Mouse (Mus musculus): ENCODE data around the gene Zfp239. TPM values are rescaled to one million over a fixed set of nuclear protein-coding genes. Genes with fewer than 3 reads are reported as not detected.
A peak's percentile ranks its signal among the peaks of the same experiment; 100 is the strongest.

The Zfp239 gene
- polyA plus RNA-seq, 1 experiment = 0.72 TPM

DNA sequence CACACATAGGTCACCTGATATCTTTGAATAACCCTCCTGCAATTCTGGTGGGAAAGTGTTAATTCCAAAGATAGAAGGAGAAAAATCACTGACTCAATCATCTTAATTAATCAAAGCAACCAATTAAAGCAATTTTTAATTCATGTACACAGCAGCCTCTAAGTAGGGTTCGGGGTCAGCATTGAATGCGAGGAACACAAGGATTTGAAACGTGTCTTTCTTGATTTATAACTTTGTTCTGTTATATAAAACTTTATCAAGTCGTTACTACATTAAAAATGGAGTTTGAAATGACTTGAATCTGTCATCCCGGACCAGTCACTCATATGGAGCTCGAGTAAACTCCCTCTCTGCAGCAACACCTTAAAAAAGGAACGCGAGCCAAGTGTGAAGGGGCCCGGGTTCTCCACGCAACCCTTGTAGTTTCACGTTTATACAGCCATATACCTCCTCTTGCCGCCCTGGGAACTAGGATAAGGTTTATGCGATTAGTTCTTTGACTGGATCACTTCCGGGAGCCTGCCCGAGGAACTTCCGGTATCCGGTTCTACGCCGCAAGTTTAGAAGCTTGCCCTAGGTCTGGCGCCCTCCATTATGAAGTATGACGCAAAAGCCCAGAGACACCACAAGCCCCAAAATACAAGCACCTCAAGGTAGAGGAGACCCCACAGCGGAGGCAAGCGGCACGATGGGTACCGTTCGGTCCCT, 17.0 kb downstream of the Zfp239 start:
- DNase-seq (ENCODE audit: low read depth) = peak; percentile 57

DNA sequence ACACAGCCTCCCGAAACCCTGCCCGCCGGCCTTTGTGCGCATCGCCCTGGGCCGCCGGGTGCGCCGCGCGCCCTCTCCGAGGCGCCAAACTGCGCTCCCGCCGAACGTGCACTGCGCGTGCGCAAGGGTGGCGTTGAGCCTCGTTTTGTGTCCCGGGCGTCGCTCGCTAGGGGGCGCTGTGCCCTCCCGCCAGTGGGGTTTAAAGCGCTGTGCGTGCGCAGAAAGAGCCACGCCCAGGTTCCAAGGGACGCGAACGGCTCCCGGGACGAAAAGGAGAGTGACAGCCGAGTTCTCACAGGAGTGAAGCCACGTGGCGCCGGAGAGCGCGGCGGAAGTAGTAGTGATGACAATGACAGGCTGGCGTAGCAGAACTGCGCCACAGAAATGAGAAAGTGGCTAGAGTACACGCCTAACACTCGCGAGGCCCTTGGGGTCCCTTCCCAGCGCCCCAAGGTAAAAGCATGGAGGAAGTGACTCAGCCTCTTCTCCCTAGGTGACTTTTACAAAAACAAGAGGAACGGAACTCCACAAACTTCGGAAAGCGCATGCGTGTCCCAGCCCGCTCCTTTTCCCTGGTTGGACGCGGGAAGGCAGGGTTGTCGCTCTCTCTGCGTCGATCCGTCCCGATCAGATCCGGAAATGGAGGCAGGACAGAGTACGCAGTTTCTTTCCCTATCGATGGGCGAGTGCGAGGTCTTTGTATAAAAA, 17.7 kb downstream of the Zfp239 start:
- DNase-seq (ENCODE audit: low read depth) = peak; percentile 81

DNA sequence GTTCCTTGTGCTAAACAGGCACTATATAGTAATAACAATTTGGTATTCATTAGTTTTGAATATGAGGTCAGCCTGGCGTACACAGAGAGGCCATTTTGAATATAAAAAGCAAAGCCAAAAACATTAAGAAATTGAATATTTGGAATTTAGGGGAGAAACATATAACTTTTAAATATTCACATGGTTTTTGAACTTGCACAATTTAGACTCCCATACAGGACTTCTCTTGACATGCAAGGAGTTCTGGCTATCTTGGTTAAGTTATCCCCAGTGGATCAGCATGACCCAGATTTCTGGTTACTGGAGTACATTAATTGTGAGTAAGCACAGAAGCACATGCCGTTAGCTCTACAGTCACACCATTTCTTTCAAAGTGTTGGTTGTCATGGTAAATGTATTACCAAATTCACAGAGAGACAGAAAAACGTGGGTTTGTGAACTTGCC, 18.5 kb downstream of the Zfp239 start:
- no peak for DNase-seq (ENCODE audit: low read depth)

DNA sequence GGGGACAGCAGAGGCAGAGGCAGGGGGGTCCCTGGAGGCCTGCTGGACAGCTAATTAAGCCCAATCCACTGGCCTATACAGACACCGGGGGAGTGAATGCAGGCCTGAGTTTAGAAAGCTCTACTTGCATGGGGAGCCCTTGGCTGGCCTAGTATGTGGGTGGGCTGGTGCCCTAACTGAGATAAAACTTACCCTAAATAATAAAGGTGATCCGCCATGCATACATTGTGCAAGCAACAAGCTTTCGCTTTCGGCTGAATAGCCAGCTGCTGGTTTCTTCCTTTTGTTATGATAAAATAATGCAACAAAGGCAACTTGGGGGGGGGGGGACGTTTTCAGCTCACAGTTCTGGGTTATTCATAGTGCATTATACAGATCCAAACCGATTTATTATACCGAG, 19.3 kb downstream of the Zfp239 start:
- DNase-seq (ENCODE audit: low read depth) = no peak

DNA sequence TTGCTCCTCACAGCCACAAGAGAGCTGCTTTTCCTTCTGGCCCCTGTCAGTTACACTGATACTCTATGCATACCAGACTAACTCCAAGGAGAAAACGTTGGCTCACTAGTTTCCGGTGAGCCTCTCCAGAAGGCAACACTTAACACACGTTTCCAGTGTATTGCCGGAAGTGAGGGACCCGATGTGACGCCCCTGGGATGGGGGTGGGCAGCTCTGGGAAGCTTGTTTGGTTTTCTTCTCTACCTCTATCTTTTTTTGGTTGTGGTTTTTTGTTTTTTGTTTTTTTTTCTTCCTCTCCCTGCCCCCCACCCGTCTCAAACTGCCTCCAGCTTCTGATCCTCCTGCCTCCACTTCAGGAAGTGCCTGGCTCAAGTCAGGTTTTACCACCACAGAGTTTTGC, 20.1 kb downstream of the Zfp239 start:
- DNase-seq (ENCODE audit: low read depth) = no peak

DNA sequence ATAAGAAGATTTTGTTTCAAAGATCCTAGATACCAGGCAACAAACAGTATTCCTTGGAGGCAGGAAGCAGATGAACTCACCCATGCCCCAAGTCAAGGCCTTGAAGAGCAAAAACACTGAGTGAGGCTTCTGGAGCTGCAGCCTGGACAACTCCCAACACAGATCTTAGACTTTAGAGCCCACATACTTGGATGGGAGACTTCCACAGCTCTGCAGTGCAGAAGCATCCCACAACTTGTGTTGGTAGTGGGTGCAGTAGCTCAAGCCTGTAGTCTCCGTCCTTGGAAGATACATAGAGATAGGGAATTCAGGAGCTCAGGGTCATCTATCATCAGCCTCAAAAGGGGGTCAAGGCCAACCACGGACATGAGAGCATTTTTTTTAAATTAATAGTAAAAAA, 24.0 kb downstream of the Zfp239 start:
- DNase-seq (ENCODE audit: low read depth) = no peak

DNA sequence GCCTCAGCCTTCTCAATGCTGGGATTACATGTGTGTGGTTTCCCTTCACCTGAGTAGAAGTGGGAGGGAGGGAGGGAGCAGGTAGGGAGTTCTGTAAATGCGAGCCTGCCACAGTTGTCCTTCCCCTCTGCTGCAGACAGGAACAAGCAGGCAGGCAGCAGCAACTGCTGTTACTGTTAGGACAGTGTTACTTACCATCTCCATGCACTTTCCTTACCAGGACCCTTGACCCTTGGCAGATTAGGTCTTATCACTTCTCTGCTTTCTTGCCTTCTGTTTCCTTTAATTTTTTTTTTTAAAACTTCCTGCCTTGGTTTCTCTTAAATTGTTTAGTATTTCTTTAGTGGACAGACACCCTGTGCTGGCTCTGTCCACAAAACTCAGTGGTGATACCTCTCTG, 26.1 kb downstream of the Zfp239 start:
- DNase-seq (ENCODE audit: low read depth) = no peak

DNA sequence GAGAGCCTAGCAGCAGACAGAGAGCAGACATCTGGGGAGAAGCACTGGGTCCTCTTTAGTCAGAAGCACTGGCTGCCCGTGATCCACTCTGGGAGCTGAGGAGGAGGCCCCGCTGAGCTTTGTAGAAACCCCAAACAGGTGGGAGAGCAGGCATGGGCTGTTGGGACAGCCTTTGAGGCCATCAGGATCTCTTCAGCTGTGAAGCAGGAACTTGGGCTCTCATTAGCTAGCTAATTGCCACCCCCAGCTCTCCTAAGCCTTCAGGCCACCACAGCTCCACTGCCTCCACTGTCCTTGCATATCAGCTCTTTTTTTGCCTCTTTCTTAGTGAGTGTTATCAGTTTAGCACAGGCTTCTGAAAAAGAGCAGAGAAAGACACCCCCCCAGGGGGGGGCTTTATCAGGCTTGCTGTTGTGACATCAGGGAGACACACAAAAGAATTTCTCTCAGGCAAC, 26.8 kb downstream of the Zfp239 start:
- no peak for DNase-seq (ENCODE audit: low read depth)

DNA sequence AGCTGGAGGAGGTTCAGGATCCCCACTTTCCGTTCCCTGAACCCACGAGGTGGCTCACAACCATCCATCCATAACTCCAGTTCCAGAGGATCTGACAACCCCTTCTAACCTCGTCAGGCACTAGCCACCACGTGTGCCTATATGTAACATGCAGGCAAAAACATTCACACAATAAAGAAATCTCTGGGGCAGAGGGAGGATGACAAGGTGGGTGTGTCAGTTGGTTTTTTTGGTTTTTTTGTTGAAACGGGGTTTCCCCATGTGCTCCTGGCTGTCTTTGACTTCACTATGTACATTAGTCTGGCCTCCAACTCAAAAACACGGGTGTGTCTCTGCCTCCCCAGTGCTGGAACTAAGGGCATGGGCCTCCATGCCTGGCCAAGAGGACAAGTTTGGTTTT, 28.4 kb downstream of the Zfp239 start:
- no peak for DNase-seq (ENCODE audit: low read depth)

DNA sequence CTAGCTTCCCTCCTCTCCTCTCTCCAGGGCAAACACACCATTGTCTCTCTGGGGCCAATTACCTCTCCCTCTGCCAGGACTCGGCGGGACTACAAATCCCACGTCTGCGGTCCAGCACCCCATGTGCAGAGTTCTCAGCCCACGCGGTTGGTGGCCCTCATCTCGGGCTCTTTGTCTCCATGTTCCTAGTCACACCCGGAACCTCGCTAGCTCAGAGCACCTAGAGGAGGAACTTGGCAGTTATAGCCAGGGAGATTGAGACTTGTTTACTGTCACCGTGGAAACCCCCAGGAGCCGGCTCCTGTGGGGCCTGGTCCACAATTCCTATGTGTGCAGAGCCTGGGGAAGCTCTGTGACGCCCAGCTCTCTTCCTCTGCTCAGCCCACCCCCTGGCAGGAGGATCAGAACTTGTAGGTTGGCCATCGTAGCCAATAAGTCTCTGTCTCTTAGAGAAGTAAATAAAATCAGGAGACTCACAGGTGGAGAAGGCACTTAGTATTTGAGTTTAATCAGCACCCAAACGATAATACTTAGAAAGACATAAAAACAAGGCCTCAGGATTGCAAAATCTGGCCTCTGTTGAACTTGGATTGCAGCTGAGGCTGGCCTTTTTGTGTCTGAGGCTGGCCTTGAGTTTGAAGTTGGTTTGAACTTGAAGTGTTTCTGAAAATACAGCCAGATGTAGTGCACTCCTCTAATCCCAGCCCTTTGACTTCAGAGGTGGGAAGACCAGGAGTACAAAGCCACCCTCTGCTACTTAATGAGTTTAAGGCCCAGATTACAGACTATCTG, 29.7 kb downstream of the Zfp239 start:
- DNase-seq (ENCODE audit: low read depth) = no peak

DNA sequence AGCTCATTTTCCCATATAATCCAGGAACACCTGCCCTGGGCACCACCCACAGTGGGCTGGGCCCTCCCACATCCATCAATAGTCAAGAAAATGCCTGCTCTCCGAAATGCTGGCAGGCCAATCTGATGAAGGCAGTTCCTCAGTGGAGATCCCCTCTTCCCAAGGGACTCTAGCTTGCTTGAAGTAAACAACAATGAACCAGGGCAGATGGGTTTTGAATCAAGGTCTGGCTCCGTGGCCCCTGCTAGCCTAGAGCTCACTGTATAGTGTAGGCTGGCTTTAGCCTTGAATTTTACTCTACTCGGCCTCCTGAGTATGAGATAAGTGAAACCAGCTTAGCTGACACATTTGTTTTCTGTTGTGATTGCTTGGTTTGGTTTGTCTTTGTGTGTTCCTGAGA, 30.5 kb downstream of the Zfp239 start:
- no peak for DNase-seq (ENCODE audit: low read depth)

DNA sequence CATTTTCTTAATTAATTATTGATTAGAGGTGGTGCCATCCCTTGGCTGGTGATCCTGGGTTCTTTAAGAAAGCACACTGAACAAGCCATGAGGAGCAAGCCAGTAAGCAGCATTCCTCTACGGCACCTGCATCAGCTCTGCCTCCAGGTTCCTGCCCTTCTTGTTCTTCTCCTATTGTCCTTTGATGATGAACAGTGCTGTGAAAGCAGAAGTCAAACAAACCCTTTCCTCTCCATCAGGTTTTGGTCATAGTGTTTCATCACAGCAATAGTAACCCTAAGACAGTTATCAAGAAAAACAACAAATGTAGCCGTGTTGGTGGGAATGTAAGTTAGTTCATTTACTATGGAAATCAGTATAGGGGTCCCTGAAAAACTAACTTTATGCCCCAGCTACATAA, 31.5 kb downstream of the Zfp239 start:
- DNase-seq (ENCODE audit: low read depth) = no peak

DNA sequence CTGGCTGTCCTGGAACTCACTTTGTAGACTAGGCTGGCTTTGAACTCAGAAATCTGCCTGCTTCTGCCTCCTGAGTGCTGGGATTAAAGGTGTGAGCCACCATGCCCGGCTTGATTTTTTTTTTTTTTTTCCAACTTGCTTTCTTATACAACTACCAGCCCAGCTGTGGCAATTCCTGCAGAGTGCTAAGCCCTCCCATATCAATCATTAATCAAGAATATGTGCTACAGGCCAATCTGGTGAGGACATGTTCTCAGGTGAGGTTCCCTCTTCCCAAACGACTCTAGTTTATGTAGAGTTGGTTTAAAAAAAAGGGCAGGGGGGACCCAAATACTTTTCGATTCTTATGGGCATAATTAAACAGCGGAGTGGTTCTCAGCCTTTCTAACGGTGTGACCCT, 35.9 kb downstream of the Zfp239 start:
- no peak for DNase-seq (ENCODE audit: low read depth)

DNA sequence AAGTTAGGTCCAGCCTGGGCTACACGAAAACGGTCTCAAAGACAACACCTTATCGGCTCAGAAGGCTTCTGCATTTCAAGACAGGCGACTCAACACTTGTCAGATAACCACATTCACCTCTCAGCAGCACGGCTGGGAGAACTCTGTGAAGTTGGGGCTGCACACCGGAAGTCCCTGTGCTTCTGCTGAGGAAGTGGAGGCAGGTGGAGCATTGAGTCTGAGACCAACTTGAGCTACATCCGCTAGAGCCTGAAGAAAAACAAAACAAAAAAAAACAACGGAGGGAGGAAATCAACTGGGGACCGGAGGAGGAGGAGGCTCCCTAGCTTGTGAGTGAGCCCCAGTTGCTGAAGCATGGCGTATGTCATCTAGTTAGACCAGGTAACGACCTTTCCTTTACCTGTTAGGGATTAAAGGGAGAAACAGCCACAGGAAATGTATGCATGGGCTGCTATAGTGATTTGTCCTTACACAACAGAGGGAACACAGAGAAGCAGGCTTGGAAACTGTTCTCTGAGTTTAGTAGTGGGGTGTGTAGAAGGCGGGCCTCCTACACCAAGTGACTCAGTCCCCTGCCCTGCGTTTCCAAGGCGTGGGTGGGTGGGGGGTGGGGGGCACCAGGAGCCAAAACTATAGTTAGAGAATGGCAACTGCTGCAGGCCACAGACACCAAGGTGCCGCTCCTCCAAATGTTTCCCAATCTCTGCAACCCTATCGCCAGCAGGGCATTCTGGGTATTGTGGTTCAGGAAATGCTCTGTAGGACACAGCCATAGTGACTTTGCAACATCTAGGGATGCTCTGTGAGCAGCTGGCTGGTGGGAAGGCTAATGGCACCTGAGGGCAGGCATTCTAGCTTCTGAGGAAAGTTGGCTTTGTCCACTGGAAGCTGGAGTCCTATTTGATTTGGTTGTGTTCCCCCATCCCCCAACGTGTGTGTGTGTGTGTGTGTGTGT, 38.5 kb downstream of the Zfp239 start, which contains the start of gene Hnrnpf:
Gene Hnrnpf, plus strand, starts transcription at position 199 of the 955 bp plus-strand sequence.
- no peak for DNase-seq (ENCODE audit: low read depth)

DNA sequence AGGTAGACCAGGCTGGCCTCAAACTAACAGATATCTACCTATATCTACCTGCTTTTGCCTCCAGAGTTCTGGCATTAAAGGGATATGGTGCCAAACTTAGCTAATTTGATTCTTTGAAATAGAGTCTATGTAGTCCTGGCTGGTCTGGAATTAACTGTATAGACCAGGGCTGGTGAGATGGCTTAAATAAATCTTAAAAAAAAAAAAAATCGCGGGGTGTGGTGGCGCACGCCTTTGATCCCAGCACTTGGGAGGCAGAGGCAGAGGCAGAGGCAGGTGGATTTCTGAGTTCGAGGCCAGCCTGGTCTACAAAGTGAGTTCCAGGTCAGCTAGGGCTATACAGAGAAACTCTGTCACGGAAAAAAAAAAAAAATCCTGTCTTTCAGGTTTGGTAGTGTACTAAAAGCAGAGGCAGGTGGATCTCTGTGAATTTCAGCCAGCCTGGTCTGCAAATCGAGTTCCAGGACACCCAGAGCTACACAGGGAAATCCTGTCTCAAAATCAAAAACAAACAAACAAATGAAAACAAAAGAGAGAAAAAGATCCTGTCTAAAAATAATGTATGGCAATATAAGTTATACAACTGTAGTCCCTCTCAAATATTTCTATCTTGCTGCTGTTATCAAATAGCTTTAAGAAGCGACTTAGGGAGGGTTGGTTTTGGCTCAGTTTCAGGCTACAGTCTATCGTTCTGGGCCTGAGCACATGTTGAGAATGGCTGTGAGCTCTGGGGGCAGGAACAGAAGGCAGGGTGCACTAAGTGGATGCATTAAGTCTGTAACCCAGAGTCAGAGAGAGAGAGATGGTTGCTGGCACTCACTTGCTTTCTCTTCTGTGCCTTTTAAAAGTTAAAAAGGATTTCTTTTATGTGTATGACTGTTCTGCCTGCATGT, 39.9 kb downstream of the Zfp239 start:
- no peak for DNase-seq (ENCODE audit: low read depth)

DNA sequence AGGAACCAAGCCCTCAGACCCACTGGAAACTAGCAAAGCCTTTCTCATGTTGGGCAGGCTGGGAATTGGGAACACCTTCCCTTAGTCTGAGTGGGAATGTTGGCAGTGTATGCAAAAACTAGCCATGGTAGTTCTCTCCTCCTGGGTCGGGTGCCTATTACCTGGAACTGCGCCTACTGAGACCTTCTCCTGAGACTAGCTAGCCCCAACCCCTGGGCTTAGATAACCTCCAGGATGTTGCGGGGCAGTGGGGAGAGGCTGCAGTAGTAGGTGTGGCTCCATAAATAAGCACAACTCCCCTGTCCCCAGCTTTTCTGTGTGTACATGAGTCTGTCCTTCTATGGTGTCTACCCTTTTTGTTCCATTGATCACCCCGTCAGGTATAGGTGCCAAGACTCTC, 40.7 kb downstream of the Zfp239 start:
- no peak for DNase-seq (ENCODE audit: low read depth)

DNA sequence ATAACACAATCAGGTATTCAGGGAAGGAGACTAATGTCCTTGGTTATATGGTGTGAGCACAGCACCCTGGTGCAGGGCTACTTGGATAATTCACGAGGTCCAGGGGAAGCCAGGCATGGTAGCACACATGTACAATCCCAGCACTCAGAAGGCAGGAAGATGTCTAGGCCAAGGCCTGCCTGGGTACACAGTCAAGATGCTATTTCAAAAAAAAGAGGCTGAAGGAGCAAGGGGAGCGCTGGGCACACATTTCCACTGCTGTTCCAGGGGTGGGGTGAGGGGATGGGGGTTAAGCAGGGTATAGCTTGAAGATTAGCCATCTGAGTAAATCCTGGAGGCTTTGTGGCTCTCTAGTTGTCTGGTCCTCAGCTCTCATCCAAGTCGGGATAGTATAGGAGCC, 41.9 kb downstream of the Zfp239 start:
- DNase-seq (ENCODE audit: low read depth) = no peak

DNA sequence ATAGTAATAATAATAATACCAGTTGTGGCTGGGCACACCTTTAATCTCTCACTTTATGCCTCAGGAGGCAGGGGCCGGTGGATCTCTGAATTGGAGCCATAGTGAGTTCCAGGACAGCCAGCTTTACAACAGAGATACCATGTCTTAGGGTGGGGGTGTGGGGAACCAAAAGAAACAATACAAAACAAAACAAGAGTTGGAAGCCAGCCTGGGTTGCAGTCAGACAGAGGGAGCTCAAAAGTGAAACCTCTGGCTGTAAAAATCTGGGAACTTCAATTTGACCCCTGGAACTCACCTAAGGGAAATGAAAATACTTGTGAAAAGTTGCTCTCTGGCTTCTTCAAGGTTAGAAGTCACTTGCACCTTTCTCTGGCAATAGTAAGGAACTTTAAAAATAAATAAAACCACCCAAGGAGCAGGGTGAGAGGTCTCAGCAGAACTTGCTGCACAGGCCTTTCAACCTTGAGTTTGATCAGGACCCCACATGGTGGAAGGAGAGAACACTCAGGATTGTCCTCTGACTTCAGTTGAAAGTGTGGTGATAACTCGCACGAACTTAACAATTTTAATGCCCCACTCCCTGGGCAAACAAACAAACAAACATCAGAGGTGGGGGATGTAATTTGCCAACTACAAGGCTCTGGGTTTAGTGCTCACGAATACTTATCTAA, 43.5 kb downstream of the Zfp239 start:
- no peak for DNase-seq (ENCODE audit: low read depth)

DNA sequence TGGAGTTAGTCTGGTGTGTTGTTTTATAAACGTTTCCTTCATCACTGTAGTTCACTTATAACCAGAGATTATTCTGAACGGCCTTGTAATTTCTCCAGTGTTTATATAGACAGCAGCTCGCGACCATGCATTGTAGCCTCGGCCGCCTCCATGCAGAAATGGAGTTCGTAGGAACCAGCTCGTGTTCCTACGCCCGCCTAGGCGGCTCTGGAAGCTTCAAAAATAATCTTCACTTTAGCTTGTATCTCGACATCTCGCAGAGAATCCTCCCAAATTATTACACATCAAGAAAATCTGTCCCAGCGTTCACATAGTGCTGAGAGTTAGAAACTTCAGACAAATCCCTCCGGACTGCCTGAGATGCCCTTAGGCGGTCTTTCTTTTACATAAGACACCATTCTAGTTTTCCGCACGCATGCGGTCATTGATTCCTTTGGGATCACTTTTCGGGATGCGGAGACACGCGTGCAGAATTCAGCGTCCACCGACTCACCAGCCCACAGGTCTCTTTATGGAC, 44.2 kb downstream of the Zfp239 start:
- no peak for DNase-seq (ENCODE audit: low read depth)

All from gonadal fat pad, adult 2 months (tissue).